Mouse (Mus musculus): Measurements from ENCODE around the gene Myo5a. TPM values are rescaled to one million over a fixed set of nuclear protein-coding genes. Genes with fewer than 3 reads are reported as not detected.
"Not testable (repeated sequence)": the region's sequence is repeated elsewhere in the genome, so short reads cannot be mapped to it uniquely, and the experiment has no call there.

Gene Myo5a
- polyA plus RNA-seq, 1 experiment from 2014 or later = 33.5 TPM

DNA sequence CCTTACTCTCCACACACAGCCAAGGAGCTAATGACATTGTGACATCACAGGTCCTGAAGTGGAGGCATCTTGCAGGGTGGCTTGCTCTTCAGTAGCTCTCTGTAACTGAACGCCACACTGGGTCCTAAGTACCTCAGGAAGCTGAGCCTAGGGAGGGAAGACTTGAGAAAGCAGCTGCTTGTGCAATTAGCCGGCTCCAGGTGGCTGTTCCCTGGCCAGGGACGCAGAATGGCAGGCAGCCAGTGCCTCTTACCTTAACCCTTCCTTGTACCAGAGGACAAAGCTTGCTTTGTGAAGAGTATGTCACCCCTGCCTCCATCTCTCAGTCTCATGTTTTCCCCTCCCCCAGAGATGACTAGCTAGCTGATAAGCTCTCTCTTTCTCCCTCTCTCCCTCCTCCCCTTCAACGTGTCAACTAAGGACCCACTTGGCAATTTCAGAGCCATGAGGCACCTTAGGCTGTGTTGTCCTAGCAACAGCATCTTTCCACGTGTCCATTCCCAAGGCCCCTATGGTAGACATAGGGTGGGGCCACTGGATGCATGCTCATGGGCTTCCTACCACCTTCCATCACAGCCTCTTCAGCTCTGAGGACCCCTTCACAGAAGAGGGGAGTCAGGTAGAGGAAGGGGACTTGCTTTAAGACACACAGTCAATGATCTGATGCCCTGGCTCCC is 173.1 kb downstream of the Myo5a start:
- no peak overlapping the region for H3K9ac ChIP-seq
- no peak overlapping the region for H3K4me3 ChIP-seq
- no peaks in the 10 kb centered on the region for H3K36me3 ChIP-seq
- 23% methylated on average over 5 of the region's 5 CpGs for WGBS
- H3K9me3 ChIP-seq = no peaks in the 10 kb centered on the region
- no peak overlapping the region for H3K27ac ChIP-seq (replicated peaks)
- H3K27me3 ChIP-seq = no peaks in the 10 kb centered on the region
- peak; percentile 61 for ATAC-seq (ENCODE audit: low read depth)
- no peak overlapping the region for H3K4me2 ChIP-seq
- H3K4me1 ChIP-seq (replicated peaks) = peaks cover 7% of the 10 kb centered on the region; the same call in 1 of the 2 replicates

DNA sequence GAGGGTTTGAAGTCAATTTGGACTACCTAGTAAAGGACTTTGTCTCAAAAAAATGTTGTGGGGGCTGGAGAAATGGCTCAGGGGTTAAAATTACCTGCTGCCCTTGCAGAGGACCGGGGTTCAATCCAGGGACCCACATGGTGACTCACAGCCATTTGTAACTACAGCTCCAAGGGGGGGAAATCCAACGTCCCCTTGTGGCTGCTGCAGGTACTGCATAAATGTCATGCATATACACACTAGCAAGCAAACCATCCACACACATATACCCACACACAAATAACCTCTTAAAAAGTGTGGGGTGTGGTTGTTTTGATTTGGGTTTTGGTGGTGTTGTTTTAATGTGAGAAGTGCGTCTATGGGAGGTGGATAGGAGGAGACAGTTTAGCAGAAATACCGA is 173.7 kb downstream of the Myo5a start:
- Histone ChIP-seq H3K4me2 (no peak overlapping the region), H3K4me3 (no peak overlapping the region), H3K9ac (no peak overlapping the region), H3K9me3 (no peaks in the 10 kb centered on the region), H3K27ac (replicated peaks) (no peak overlapping the region), H3K36me3 (no peaks in the 10 kb centered on the region), H3K27me3 (no peaks in the 10 kb centered on the region), H3K4me1 (replicated peaks) (peaks cover 7% of the 10 kb centered on the region; the same call in 1 of the 2 replicates)
- ATAC-seq (ENCODE audit: low read depth) = no peak
- WGBS = 81% methylated on average over 4 of the region's 4 CpGs

DNA sequence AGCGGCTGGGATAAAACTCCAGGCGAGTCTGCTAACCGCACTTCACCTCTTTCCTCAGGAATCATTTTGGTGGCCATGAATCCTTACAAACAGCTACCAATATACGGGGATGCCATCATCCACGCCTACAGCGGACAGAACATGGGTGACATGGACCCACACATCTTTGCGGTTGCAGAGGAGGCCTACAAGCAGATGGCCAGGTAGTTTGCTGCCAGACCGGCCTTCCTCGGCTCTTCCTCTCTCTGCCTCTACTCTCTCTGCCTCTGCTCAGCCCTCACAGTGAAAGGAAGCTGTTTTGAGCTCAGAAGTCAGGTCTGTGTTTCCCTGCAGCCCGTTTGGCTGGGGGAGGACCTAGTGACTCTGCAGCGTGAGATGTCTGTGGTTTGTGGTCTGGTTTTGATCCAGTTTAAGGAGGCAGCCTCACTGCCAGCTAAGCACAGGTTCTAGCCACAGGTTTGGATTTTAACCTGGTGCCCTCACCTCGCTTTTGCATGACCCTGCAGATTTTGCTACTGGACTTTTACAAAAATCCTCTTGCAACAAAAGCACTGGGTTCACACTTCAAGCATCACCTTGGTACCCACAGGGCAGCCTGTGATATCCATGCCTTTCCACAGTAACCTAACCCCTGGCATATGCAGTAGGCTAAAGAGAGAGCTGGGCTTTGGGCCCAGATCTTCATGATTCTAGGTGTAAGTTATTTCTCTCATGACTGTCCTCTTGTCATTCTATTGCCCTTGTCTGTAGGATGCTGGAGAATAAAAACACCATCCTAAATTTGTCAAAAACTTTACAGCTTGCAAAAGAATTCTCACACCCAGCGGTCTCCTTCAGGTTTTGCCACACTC is 175.5 kb downstream of the Myo5a start:
- WGBS = 89% methylated on average over 13 of the region's 13 CpGs

DNA sequence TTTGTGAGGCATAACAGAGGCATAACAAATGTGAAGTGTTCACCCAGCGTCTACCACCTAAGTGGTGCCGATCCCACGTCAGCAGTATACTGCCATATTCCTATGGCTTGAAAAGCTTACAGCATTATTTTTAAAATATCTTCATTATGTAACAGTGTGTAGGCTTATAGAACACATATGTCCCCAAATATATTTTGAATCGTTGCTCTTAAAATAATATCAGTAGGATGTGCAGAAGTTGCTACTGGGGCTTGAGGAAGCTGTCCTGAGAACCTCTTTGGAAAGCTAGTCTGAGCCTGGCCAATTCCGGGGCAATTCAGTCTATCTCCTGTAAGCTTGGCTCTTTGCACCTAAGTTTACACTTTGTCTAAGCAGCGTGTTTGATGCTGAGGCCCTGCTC is 177.1 kb downstream of the Myo5a start:
- Histone ChIP-seq H3K27me3 (no peaks in the 10 kb centered on the region), H3K9me3 (no peaks in the 10 kb centered on the region), H3K4me3 (no peak overlapping the region), H3K9ac (no peak overlapping the region), H3K27ac (replicated peaks) (no peak overlapping the region), H3K4me2 (no peak overlapping the region), H3K36me3 (no peaks in the 10 kb centered on the region), H3K4me1 (replicated peaks) (peaks cover 7% of the 10 kb centered on the region; the same call in 1 of the 2 replicates)
- WGBS = 90% methylated on average over 6 of the region's 6 CpGs
- ATAC-seq (ENCODE audit: low read depth) = no peak

More for the DNA sequence above, 175.5 kb downstream of the Myo5a start:
- ATAC-seq (ENCODE audit: low read depth) = no peak
- peaks cover 7% of the 10 kb centered on the region; the same call in 1 of the 2 replicates for H3K4me1 ChIP-seq (replicated peaks)
- H3K4me2 ChIP-seq = no peak overlapping the region
- no peaks in the 10 kb centered on the region for H3K36me3 ChIP-seq
- H3K27me3 ChIP-seq = no peaks in the 10 kb centered on the region
- H3K9ac ChIP-seq = no peak overlapping the region
- H3K9me3 ChIP-seq = no peaks in the 10 kb centered on the region
- no peak overlapping the region for H3K27ac ChIP-seq (replicated peaks)
- H3K4me3 ChIP-seq = no peak overlapping the region

DNA sequence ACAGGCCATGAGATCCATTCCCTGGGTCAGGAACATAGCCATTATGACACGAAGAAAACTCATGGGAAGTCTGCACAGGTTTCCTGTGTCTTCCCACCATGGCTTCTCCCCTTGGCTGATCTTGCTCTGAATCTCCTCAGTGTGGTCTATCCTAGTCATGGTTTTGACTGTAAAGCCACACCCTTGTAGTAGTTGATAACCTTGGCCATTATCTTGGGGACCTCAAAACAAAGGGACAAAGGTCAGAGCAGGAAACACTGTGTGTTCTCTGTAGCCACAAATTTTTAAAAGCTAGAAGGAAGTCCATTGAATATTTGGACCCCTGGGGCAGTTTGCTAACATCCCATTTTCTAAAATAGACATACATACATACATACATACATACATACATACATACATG is 177.5 kb downstream of the Myo5a start:
- WGBS = 79% methylated on average over 1 of the region's 1 CpGs
- Histone ChIP-seq H3K4me3 (no peak overlapping the region), H3K4me1 (replicated peaks) (peaks cover 7% of the 10 kb centered on the region; the same call in 1 of the 2 replicates), H3K9ac (no peak overlapping the region), H3K27me3 (no peaks in the 10 kb centered on the region), H3K36me3 (no peaks in the 10 kb centered on the region), H3K4me2 (no peak overlapping the region), H3K27ac (replicated peaks) (no peak overlapping the region), H3K9me3 (no peaks in the 10 kb centered on the region)
- ATAC-seq (ENCODE audit: low read depth) = no peak

DNA sequence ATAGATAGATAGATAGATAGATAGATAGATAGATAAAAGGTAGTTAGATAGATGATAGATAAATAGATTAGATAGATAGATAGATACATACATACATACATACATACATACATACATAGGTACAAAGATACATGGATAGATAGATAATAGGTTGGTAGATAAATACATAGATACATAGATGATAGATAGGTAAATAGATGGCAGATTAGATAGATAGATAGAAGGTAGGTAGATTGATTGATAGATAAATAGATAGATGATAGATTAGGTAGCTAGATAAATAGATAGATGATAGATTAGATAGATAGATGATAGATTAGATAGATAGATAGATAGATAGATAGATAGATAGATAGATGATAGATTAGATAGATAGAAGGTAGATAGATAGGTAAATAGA is 178.1 kb downstream of the Myo5a start:
- no peaks in the 10 kb centered on the region for H3K27me3 ChIP-seq
- no peak overlapping the region for H3K27ac ChIP-seq (replicated peaks)
- no peak overlapping the region for H3K4me2 ChIP-seq
- peaks cover 8% of the 10 kb centered on the region for H3K4me1 ChIP-seq (replicated peaks)
- H3K4me3 ChIP-seq = no peak overlapping the region
- no peak overlapping the region for H3K9ac ChIP-seq
- H3K36me3 ChIP-seq = no peaks in the 10 kb centered on the region
- no peak for ATAC-seq (ENCODE audit: low read depth)
- no peaks in the 10 kb centered on the region for H3K9me3 ChIP-seq

DNA sequence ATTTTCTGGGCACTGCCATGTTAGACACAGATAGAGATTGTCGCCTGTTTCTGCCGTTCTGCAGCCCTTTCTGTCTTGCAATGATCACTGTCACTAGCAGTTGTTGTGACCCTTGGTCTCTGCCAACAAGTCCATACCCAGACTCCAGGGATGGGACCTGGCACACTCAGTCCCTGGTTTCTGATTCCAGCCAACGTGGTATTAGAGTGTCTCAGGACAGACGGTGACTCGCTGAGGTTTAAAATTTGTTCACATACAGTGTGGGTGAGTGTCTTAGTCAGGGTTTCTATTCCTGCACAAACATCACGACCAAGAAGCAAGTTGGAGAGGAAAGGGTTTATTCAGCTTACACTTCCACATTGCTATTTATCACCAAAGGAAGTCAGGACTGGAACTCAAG is 182.3 kb downstream of the Myo5a start:
- not testable (repeated sequence) for H3K9ac ChIP-seq; H3K27ac ChIP-seq (replicated peaks); H3K36me3 ChIP-seq; H3K27me3 ChIP-seq; H3K9me3 ChIP-seq; H3K4me3 ChIP-seq; H3K4me2 ChIP-seq; ATAC-seq (ENCODE audit: low read depth)
- peaks cover 18% of the 10 kb centered on the region for H3K4me1 ChIP-seq (replicated peaks)
- 77% methylated on average over 6 of the region's 6 CpGs for WGBS

DNA sequence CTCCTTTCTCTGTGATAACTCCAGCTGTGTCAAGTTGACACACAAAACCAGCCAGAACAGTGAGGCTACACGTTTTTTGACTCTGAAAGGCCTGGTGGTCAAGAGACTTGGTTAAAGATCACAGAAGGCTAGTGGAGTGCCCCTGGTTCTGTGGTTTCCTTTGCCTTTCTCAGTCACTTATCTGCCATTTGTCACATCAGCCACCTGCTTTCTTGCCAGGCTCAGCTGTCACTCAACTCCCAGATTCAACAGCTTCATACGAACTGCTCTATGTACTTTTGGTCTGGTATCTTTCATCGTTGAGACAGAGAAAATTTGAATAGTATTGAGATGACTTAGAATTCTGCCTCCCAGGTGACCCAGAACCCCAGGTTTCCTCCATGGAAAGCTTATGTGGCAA is 183.0 kb downstream of the Myo5a start:
- Histone ChIP-seq H3K4me1 (replicated peaks) (peaks cover 18% of the 10 kb centered on the region), H3K9me3 (no peaks in the 10 kb centered on the region), H3K4me3 (no peak overlapping the region), H3K27me3 (no peaks in the 10 kb centered on the region), H3K27ac (replicated peaks) (peak overlapping the region; percentile 80), H3K36me3 (no peaks in the 10 kb centered on the region), H3K4me2 (no peak overlapping the region), H3K9ac (no peak overlapping the region)
- WGBS = 57% methylated on average over 3 of the region's 3 CpGs
- ATAC-seq (ENCODE audit: low read depth) = no peak

DNA sequence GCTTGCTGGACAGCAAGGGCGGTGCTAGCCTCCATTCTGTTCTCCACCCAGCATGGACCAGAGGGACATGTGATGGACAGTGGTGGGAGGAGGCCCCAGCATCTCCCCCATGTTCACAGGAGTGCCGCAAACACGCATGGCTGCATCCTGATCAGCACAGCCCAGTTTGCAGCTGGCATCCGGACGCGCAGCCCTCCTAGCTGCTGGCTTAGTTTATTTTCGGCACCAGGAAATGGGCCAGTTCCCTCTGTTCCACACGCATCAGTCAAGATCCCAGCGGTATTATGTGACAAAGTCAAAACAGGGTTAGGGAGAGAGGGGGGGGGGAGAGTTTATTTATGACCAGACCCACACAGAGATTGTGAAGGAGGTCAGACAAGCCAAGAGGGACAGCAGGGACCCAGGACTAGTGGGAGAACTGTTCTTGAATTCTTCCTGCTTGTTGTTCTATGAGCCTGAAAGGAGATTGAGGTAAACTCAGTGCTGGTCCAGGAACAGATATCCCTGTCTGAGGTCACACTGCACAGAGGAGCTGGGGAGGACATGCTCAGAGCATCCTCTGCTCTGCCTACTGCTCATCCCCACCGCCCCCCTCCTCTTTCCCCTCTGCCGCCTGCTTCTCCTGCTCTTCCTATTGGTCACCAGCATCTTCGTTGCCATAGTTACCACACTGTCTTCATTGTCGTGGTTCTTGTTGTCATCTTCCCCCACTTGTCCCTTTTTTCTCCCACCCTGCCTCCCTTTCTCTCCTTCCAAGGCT is 183.6 kb downstream of the Myo5a start:
- H3K9ac ChIP-seq = no peak overlapping the region
- no peak overlapping the region for H3K4me3 ChIP-seq
- no peaks in the 10 kb centered on the region for H3K27me3 ChIP-seq
- WGBS = 41% methylated on average over 13 of the region's 13 CpGs
- no peak overlapping the region for H3K4me2 ChIP-seq
- H3K9me3 ChIP-seq = no peaks in the 10 kb centered on the region
- peaks cover 18% of the 10 kb centered on the region for H3K4me1 ChIP-seq (replicated peaks)
- peak overlapping the region; percentile 80 for H3K27ac ChIP-seq (replicated peaks)
- ATAC-seq (ENCODE audit: low read depth) = peak; percentile 96
- no peaks in the 10 kb centered on the region for H3K36me3 ChIP-seq

DNA sequence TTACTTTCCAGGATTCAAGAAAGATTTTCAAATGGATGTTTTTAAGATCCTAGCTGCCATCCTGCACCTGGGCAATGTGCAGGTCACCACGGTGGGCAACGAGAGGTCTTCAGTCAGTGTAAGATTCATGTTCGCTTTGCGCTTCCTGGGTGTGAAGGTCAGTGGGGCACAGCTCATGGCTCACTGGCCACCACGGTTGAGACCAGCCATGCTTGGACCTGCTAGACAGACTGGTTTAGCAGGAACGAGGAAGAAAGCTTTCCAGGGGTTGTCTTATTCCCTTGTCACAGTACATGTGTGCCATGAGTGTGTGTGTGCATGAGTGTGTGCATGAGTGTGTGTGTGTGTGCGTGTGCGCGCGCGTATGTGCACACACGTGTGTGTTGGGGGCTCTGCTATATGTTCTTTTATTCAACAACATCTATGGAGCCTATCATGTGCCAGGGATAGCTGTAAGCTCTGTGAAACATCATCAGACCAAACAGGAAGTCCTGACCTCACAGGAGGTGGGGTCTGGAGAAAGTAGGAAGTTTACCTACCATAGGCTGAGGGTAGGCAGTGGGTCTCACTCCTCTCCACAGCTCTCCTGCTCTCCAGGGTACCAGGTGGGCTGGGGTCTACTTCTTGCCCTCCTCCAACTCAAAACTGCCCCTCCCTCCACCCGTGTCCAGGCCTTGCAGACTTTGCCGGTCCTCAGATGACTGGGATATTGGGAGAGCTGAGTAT is 185.2 kb downstream of the Myo5a start:
- Histone ChIP-seq H3K4me2 (no peak overlapping the region), H3K9me3 (no peaks in the 10 kb centered on the region), H3K4me1 (replicated peaks) (peaks cover 22% of the 10 kb centered on the region), H3K36me3 (no peaks in the 10 kb centered on the region), H3K27ac (replicated peaks) (no peak overlapping the region), H3K4me3 (no peak overlapping the region), H3K27me3 (no peaks in the 10 kb centered on the region), H3K9ac (no peak overlapping the region)
- WGBS = 93% methylated on average over 14 of the region's 14 CpGs
- ATAC-seq (ENCODE audit: low read depth) = no peak

DNA sequence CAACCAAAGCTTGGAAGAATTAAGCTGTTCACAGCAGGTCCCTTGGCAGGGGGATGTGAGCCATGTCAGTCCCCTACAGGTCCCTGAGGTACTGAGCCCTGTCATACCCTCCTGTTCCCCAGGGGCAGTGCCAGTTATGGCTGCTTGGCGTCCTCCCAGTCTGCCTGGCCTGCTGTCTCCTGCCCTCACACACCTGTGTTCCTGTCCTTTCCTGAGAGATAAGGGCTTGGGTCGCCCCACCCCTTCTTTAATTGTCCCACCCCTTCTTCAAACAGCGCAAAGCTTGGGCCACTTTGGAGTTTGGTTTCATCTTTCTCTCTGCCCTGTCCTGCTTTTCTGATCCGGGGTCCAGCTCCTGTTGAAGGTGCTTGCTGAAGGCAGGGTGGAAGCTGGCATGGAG is 188.0 kb downstream of the Myo5a start:
- H3K27me3 ChIP-seq = no peaks in the 10 kb centered on the region
- WGBS = 69% methylated on average over 4 of the region's 4 CpGs
- peaks cover 37% of the 10 kb centered on the region for H3K4me1 ChIP-seq (replicated peaks)
- no peak overlapping the region for H3K4me3 ChIP-seq
- H3K9ac ChIP-seq = no peak overlapping the region
- no peak overlapping the region for H3K4me2 ChIP-seq
- no peaks in the 10 kb centered on the region for H3K9me3 ChIP-seq
- no peak for ATAC-seq (ENCODE audit: low read depth)
- H3K27ac ChIP-seq (replicated peaks) = no peak overlapping the region
- no peaks in the 10 kb centered on the region for H3K36me3 ChIP-seq

Measured in neural tube, embryonic 13.5 days (tissue).